Mouse (Mus musculus): ENCODE results near the gene Iqcf5.

- TF ChIP-seq CTCF (IDR thresholded peaks at IDR 0.05; ENCODE audit: control insufficient read depth, insufficient read depth, insufficient read length) (no peak), FOSL1 (IDR thresholded peaks at IDR 0.05; ENCODE audit: insufficient read depth, low read length, poor library complexity, severe bottlenecking) (no peak), MAX (IDR thresholded peaks at IDR 0.05) (no peak), USF1 (IDR thresholded peaks at IDR 0.05; ENCODE audit: low read depth) (no peak), MYOD1 (IDR thresholded peaks at IDR 0.05; ENCODE audit: control insufficient read depth, insufficient read length, low read depth) (no peak)
Measured at GRCm38 (mm10) chr9:106478101-106478500, 36.3 kb upstream of the Iqcf5 start.

Measured in C2C12 (cell line).